Mouse (Mus musculus) heart, embryonic 15.5 days (tissue): ENCODE data around the gene Os9. TPM values are rescaled to one million over a fixed set of nuclear protein-coding genes. Genes with fewer than 3 reads are reported as not detected.

Source experiments
- ATAC-seq: fragments of 200-750 bp; cut with Nextera tagmentation; replicated peaks from 2 replicates; pipeline ENCODE4 v1.8.0; 2017; ENCODE audit warnings: low read depth, moderate TSS enrichment; ENCODE audit not compliant: insufficient number of reproducible peaks, insufficient read depth, low FRiP score
- H3K27ac ChIP-seq: fragments of 300-500 bp; sonication (generic); 2 replicates; pipeline ENCODE4 v1.5.1; 2015; ENCODE audit warnings: mild to moderate bottlenecking, inconsistent platforms
- H3K27me3 ChIP-seq: fragments of 300-500 bp; sonication (generic); 2 replicates; pipeline ENCODE4 v1.6.1; 2015; ENCODE audit warnings: inconsistent platforms
- H3K36me3 ChIP-seq: fragments of 300-500 bp; sonication (generic); 2 replicates; pipeline ENCODE4 v1.6.1; 2015; ENCODE audit warnings: mild to moderate bottlenecking, inconsistent platforms
- H3K4me1 ChIP-seq: fragments of 300-500 bp; sonication (generic); replicated peaks from 2 replicates; pipeline ENCODE4 v1.6.1; 2015; ENCODE audit warnings: inconsistent platforms
- H3K4me2 ChIP-seq: fragments of 300-500 bp; sonication (generic); 2 replicates; pipeline ENCODE4 v1.6.1; 2015; ENCODE audit warnings: inconsistent platforms, mild to moderate bottlenecking, moderate library complexity
- H3K4me3 ChIP-seq: fragments of 300-500 bp; sonication (generic); 2 replicates; pipeline ENCODE4 v1.5.1; 2015; ENCODE audit warnings: mild to moderate bottlenecking, inconsistent platforms
- H3K9ac ChIP-seq: fragments of 300-500 bp; sonication (generic); 2 replicates; pipeline ENCODE4 v1.6.1; 2015; ENCODE audit warnings: mild to moderate bottlenecking, inconsistent platforms
- H3K9me3 ChIP-seq: fragments of 300-500 bp; sonication (generic); replicated peaks from 2 replicates; pipeline ENCODE4 v1.6.1; 2016; ENCODE audit warnings: inconsistent platforms
- WGBS: fragments of 180-500 bp; shearing (Covaris S2); methylation state at CpG from one replicate; pipeline ENCODE4 v1.1.7; 2015; ENCODE audit warnings: mixed read lengths; 5-methylcytosine and 5-hydroxymethylcytosine counted together
- polyA plus RNA-seq: library from polyadenylated mRNA; unstranded; fragments of >200 nt; fragmentation: Nextera tagmentation; extraction: Ambion mirVana; gene quantifications from 2 replicates; pipeline ENCODE4 v1.2.1, GENCODE M21; 2015

Os9 gene
- polyA plus RNA-seq, 1 experiment from 2014 or later, result 48.5 TPM

GRCm38 (mm10) chr10:127048608-127049394 lies 72.1 kb downstream of the Os9 start:
- peak overlapping the region; percentile 53 for H3K4me2 ChIP-seq
- H3K27me3 ChIP-seq, result peaks cover 62% of the 10 kb centered on the region
- no peak for ATAC-seq
- 5% methylated on average over 35 of the region's 35 CpGs for WGBS
- H3K9ac ChIP-seq, result no peak overlapping the region
- peaks cover 9% of the 10 kb centered on the region; the same call in 1 of the 2 replicates for H3K36me3 ChIP-seq
- no peaks in the 10 kb centered on the region for H3K9me3 ChIP-seq
- peak overlapping the region; percentile 28 for H3K4me3 ChIP-seq
- H3K4me1 ChIP-seq, result peaks cover 18% of the 10 kb centered on the region
- no peak overlapping the region for H3K27ac ChIP-seq

- peaks cover 19% of the 10 kb centered on the region for H3K4me1 ChIP-seq
- no peak within 1 kb of the TSS for H3K9ac ChIP-seq
- H3K27ac ChIP-seq, result no peak within 1 kb of the TSS
- ATAC-seq, result no peak
- H3K4me3 ChIP-seq, result peak within 1 kb of the TSS; percentile 28
- H3K27me3 ChIP-seq, result peaks cover 59% of the 10 kb centered on the region
- WGBS, result 30% methylated on average over 5 of the region's 5 CpGs
- H3K4me2 ChIP-seq, result peak within 1 kb of the TSS; percentile 53
- peaks cover 9% of the 10 kb centered on the region; the same call in 1 of the 2 replicates for H3K36me3 ChIP-seq
- no peaks in the 10 kb centered on the region for H3K9me3 ChIP-seq
These were observed 73.0 kb downstream of the Os9 start, which contains the start of gene Cyp27b1 for GRCm38 (mm10) chr10:127047954-127048353. Gene Cyp27b1 (plus strand): TSS chr10:127048250.

Other genes starting within 250 kb of the Os9 start
- 9.1 and 9.8 TPM in 2 replicates for gene Atp23, start 219.8 kb downstream of the Os9 start, polyA plus RNA-seq
- gene Ctdsp2, start 142.4 kb downstream of the Os9 start, polyA plus RNA-seq, result 35.0 and 47.8 TPM in 2 replicates
- gene Avil, start 120.4 kb downstream of the Os9 start, polyA plus RNA-seq, result 0.23 and 0.55 TPM in 2 replicates
- 81.9 and 86.0 TPM in 2 replicates for gene Tsfm, start 90.3 kb downstream of the Os9 start, polyA plus RNA-seq
- 27.7 and 32.0 TPM in 2 replicates for gene Mettl1, start 79.7 kb downstream of the Os9 start, polyA plus RNA-seq
- 0.30 and 0.42 TPM in 2 replicates for gene Eef1akmt3, start 79.6 kb downstream of the Os9 start, polyA plus RNA-seq
- 0.08 and 0.13 TPM in 2 replicates for gene Cyp27b1, start 72.9 kb downstream of the Os9 start, polyA plus RNA-seq
- 0.13 and 0.25 TPM in 2 replicates for gene March9, start 60.9 kb downstream of the Os9 start, polyA plus RNA-seq
- gene Cdk4, start 57.6 kb downstream of the Os9 start, polyA plus RNA-seq, result 718 and 864 TPM in 2 replicates
- gene Tspan31, start 50.9 kb downstream of the Os9 start, polyA plus RNA-seq, result 100 and 119 TPM in 2 replicates
- gene Agap2, start 45.8 kb downstream of the Os9 start, polyA plus RNA-seq, result 0.62 TPM in 1 of 2 replicates, not detected in the other
- gene B4galnt1, start 44.1 kb upstream of the Os9 start, polyA plus RNA-seq, result 1.5 and 5.7 TPM in 2 replicates
- gene Slc26a10, start 59.5 kb upstream of the Os9 start, polyA plus RNA-seq, result 15.6 and 16.7 TPM in 2 replicates
- 24.7 and 32.5 TPM in 2 replicates for gene Arhgef25, start 69.0 kb upstream of the Os9 start, polyA plus RNA-seq
- 63.5 and 86.0 TPM in 2 replicates for gene Dtx3, start 74.6 kb upstream of the Os9 start, polyA plus RNA-seq
- gene Pip4k2c, start 90.5 kb upstream of the Os9 start, polyA plus RNA-seq, result 23.2 and 27.0 TPM in 2 replicates
- gene Kif5a, start 142.2 kb upstream of the Os9 start, polyA plus RNA-seq, result 0.35 and 2.3 TPM in 2 replicates
- 127 and 152 TPM in 2 replicates for gene Dctn2, start 145.2 kb upstream of the Os9 start, polyA plus RNA-seq
- 10.6 and 15.7 TPM in 2 replicates for gene Mbd6, start 167.9 kb upstream of the Os9 start, polyA plus RNA-seq
- gene Mars, start 190.7 kb upstream of the Os9 start, polyA plus RNA-seq, result 75.4 and 78.4 TPM in 2 replicates
- gene Arhgap9, start 200.8 kb upstream of the Os9 start, polyA plus RNA-seq, result 2.0 and 11.0 TPM in 2 replicates
- 0.58 and 1.5 TPM in 2 replicates for gene Gli1, start 220.8 kb upstream of the Os9 start, polyA plus RNA-seq
- gene Inhbe, start 233.3 kb upstream of the Os9 start, polyA plus RNA-seq, result 0.03 TPM in 1 of 2 replicates, not detected in the other
- 0.10 TPM in 1 of 2 replicates, not detected in the other for gene Inhbc, start 249.3 kb upstream of the Os9 start, polyA plus RNA-seq